Mouse (Mus musculus) megakaryocyte-erythroid progenitor cell, adult 5-6 weeks (primary cell): ENCODE data around the gene Unc5c. TPM values are rescaled to one million over a fixed set of nuclear protein-coding genes. Genes with fewer than 3 reads are reported as not detected.

Source experiments
- ATAC-seq: replicated peaks from 2 replicates; pipeline ENCODE4 v1.8.0; 2016; ENCODE audit warnings: mild to moderate bottlenecking, inconsistent platforms; ENCODE audit not compliant: severe bottlenecking, poor library complexity, low FRiP score, low TSS enrichment
- total RNA-seq, 2 experiments: library from RNA; stranded (forward) in 1 of 2; stranded (reverse) in 1 of 2; fragments of 200-1000, 215-1000 nt in 1 of 2; fragments of >200 nt in 1 of 2; fragmentation: Nextera tagmentation in 1 of 2; gene quantifications; 2 replicates each; pipeline ENCODE4 v1.2.3; 2014 to 2017

Gene Unc5c
- total RNA-seq, 2 experiments from 2014 or later = 0.19 TPM; not detected in 1

- no peak for ATAC-seq
Observed at GRCm38 (mm10) chr3:141589392-141590012, 124.5 kb downstream of the Unc5c start.

- ATAC-seq = no peak
Observed at GRCm38 (mm10) chr3:141593249-141593648, 128.2 kb downstream of the Unc5c start.

- ATAC-seq = no peak
Observed at GRCm38 (mm10) chr3:141594120-141594519, 129.1 kb downstream of the Unc5c start.

- ATAC-seq = no peak
Observed at GRCm38 (mm10) chr3:141595073-141595472, 130.1 kb downstream of the Unc5c start.

- ATAC-seq = no peak
Observed at GRCm38 (mm10) chr3:141596461-141596860, 131.4 kb downstream of the Unc5c start.

GRCm38 (mm10) chr3:141596881-141597280 is 131.9 kb downstream of the Unc5c start:
- ATAC-seq = no peak

- no peak for ATAC-seq
Observed at GRCm38 (mm10) chr3:141597974-141598373, 133.0 kb downstream of the Unc5c start.

- no peak for ATAC-seq
Observed at GRCm38 (mm10) chr3:141598936-141599335, 133.9 kb downstream of the Unc5c start.

- no peak for ATAC-seq
Observed at GRCm38 (mm10) chr3:141601072-141601549, 136.1 kb downstream of the Unc5c start.

GRCm38 (mm10) chr3:141616718-141617117 is 151.7 kb downstream of the Unc5c start:
- ATAC-seq = no peak

- ATAC-seq = no peak
Observed at GRCm38 (mm10) chr3:141618675-141619074, 153.7 kb downstream of the Unc5c start.

GRCm38 (mm10) chr3:141621496-141621895 is 156.5 kb downstream of the Unc5c start:
- ATAC-seq = no peak

- no peak for ATAC-seq
Observed at GRCm38 (mm10) chr3:141626935-141627638, 162.1 kb downstream of the Unc5c start.

GRCm38 (mm10) chr3:141627639-141627977 is 162.6 kb downstream of the Unc5c start:
- no peak for ATAC-seq

- no peak for ATAC-seq
Observed at GRCm38 (mm10) chr3:141629431-141629830, 164.4 kb downstream of the Unc5c start.

GRCm38 (mm10) chr3:141637900-141638299 is 172.9 kb downstream of the Unc5c start:
- 0 out of 2 replicates have a peak, but pooled peaks have one; percentile 52 for ATAC-seq

- ATAC-seq = no peak
Observed at GRCm38 (mm10) chr3:141644264-141644663, 179.2 kb downstream of the Unc5c start.

- ATAC-seq = no peak
Observed at GRCm38 (mm10) chr3:141646588-141646987, 181.6 kb downstream of the Unc5c start.

GRCm38 (mm10) chr3:141650658-141651057 is 185.6 kb downstream of the Unc5c start:
- ATAC-seq = no peak

- no peak for ATAC-seq
Observed at GRCm38 (mm10) chr3:141653915-141654314, 188.9 kb downstream of the Unc5c start.
